Mouse (Mus musculus): ENCODE data around the gene Sf3b4.

DNA sequence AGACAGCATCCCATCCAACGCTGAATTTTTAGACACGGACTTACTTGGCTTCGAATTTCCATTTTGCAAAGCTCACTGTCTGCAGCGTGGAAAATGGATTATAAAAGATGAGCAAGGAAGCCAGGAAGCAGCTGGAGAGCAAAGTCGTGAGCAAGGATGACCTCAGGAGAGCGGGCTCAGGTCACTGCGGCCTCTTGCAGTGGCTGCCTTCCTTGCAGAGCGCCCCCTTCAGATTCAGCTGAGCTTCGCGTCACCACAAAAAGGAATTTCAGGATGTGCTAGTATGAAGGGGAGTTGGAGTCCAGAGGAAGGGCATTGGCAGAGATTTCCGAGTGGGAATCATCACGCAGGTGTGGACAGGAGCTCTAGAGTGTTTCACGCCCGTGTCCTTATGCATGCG, 37.1 kb downstream of the Sf3b4 start:
- TF ChIP-seq CTCF (conservative IDR thresholded peaks at IDR 0.05; ENCODE audit: insufficient read depth, insufficient read length, low read depth, low read length) (peak; percentile 30; the same call in 1 of the 2 replicates), POLR2A (IDR thresholded peaks at IDR 0.05; ENCODE audit: low read depth, low read length) (no peak)

All from kidney, adult 2 months (tissue).